Mouse (Mus musculus) ovary, postnatal 10 days (tissue): ENCODE results near the gene Gm9513.

Experiments
- DNase-seq: peaks from one replicate; pipeline ENCODE4 v3.0.0; 2022; ENCODE audit warnings: low spot score

Gm9513 gene

GRCm38 (mm10) chr9:36475338-36475737 lies at the start of gene Gm9513:
TSS of gene Gm9513 (plus strand) at chr9:36475638.
- no peak for DNase-seq

DNA sequence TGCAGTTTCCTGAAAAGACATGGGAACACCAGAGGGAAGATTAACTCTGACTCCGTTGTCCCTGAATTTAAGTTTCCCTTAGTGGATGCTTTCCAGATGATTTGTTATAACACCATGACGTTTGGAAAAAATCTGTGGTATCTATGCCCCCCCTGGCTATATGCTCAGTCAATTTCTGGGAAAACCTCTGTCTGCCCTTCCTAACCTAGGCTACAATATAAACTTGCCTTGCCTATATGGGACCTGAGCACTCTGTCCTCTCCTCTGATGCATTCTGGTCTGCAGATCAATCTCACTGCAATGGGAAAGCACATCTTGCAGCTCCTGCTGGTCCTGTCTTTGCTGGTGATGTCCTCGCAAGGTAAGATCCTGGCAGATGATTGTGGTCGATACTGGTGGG lies 43.9 kb upstream of the Gm9513 start, which contains the start of gene Gm7257:
Gm7257 (plus strand) TSS at position 301 of the 400 bp plus-strand sequence.
- DNase-seq: no peak

- DNase-seq: no peak
Measured at GRCm38 (mm10) chr9:36435051-36435764, 40.2 kb upstream of the Gm9513 start.

- no peak for DNase-seq
Measured at GRCm38 (mm10) chr9:36494501-36495220, 19.2 kb downstream of the Gm9513 start.

- no peak for DNase-seq
Measured at GRCm38 (mm10) chr9:36495824-36496223, 20.4 kb downstream of the Gm9513 start.

- no peak for DNase-seq
Measured at GRCm38 (mm10) chr9:36504211-36504610, 28.8 kb downstream of the Gm9513 start.
